In the genomic region with DNA sequence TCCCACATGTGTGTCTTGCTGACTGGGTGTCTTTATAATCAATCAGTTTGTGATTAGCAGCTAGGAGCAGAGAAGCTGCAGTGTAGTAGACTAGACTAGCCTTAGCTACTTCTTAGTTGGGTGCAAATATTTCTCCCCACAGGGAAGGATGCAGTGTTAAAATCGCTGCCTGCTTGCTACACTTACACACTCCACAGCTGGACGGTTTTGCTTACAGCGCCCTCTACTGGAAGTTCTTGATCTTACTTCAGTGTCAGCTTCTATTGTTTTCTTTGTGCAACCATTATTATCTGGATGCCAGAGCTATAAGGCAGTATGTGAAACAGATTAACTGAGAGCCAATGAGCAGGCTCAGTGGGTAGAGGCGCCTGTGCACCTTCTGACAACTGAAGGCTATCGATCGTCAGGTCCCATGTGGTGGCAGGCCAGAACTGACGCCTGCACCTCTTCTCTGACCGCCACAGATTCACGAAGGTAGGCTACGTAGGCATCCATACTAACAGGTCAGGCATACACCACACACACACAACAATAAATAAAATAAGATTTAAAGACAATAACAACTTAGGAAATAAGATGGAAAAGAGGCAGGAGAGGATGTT, we compare ENCODE assay signal across 8 mouse cellular contexts. TPM values are rescaled to one million over a fixed set of nuclear protein-coding genes. Genes with fewer than 3 reads are reported as not detected.
DNase-seq lines count a peak whose midpoint lies in the region; ATAC-seq and TF ChIP-seq lines count a peak whose summit lies in the region.

No protein-coding gene starts in this region.

- peaks cover 4% of the 10 kb centered on the region; the same call in 1 of the 2 replicates for H3K36me3 ChIP-seq in kidney, postnatal 0 days (ENCODE audit: insufficient read depth, low read length)
- peaks cover 53% of the 10 kb centered on the region for H3K36me3 ChIP-seq in G1E (replicated peaks)
- H3K36me3 ChIP-seq in embryonic facial prominence, embryonic 10.5 days (replicated peaks), result no peaks in the 10 kb centered on the region

- no peak overlapping the region for H3K27ac ChIP-seq in kidney, postnatal 0 days
- H3K27ac ChIP-seq in embryonic facial prominence, embryonic 10.5 days (replicated peaks), result no peak overlapping the region

- no peaks in the 10 kb centered on the region for H3K9me3 ChIP-seq in kidney, postnatal 0 days (replicated peaks; ENCODE audit: low read length)
- no peaks in the 10 kb centered on the region for H3K9me3 ChIP-seq in G1E (replicated peaks)
- no peaks in the 10 kb centered on the region for H3K9me3 ChIP-seq in embryonic facial prominence, embryonic 10.5 days

- 70% methylated on average over 10 of the region's 10 CpGs for WGBS in kidney, postnatal 0 days
- WGBS in embryonic facial prominence, embryonic 10.5 days, result 66% methylated on average over 10 of the region's 10 CpGs

- H3K27me3 ChIP-seq in kidney, postnatal 0 days (ENCODE audit: insufficient read depth, low read length), result no peaks in the 10 kb centered on the region
- no peaks in the 10 kb centered on the region for H3K27me3 ChIP-seq in G1E (ENCODE audit: insufficient read depth, low read length)
- no peaks in the 10 kb centered on the region for H3K27me3 ChIP-seq in embryonic facial prominence, embryonic 10.5 days (replicated peaks; ENCODE audit: low read depth, poor library complexity, severe bottlenecking)

- no peak overlapping the region for H3K4me2 ChIP-seq in kidney, postnatal 0 days (ENCODE audit: low read length)

- peak; percentile 57 for TF ChIP-seq CTCF in kidney, postnatal 0 days (IDR thresholded peaks at IDR 0.05; ENCODE audit: low read depth)
- peak; percentile 31; the same call in 1 of the 2 replicates for TF ChIP-seq CTCF in G1E (IDR thresholded peaks at IDR 0.05; ENCODE audit: low read depth, low read length)

- no peak overlapping the region for H3K4me3 ChIP-seq in kidney, postnatal 0 days (replicated peaks; ENCODE audit: low read depth, low read length)
- no peak overlapping the region for H3K4me3 ChIP-seq in G1E (ENCODE audit: low read depth, low read length)
- no peak overlapping the region for H3K4me3 ChIP-seq in embryonic facial prominence, embryonic 10.5 days

- peak; percentile 25; the same call in 1 of the 2 replicates for ATAC-seq in kidney, postnatal 0 days (replicated peaks; ENCODE audit: low FRiP score, low read depth)
- peak; percentile 70 for ATAC-seq in G1E (ENCODE audit: extremely low read depth, insufficient number of reproducible peaks, low FRiP score, poor library complexity, severe bottlenecking)
- peak; percentile 79 for ATAC-seq in inflammation-experienced regulatory T-cells, adult 6 months
- ATAC-seq in erythroid progenitor cell, adult 5-6 weeks (replicated peaks; ENCODE audit: low FRiP score, poor library complexity, severe bottlenecking), result no peak

- H3K4me1 ChIP-seq in kidney, postnatal 0 days (replicated peaks; ENCODE audit: insufficient read depth, low read length), result no peaks in the 10 kb centered on the region
- H3K4me1 ChIP-seq in G1E (ENCODE audit: insufficient read depth, low read depth, low read length), result 0 out of 2 replicates have a peak, but pooled peaks cover 5% of the 10 kb centered on the region
- H3K4me1 ChIP-seq in embryonic facial prominence, embryonic 10.5 days, result no peaks in the 10 kb centered on the region

- peak; percentile 23 for DNase-seq in kidney, postnatal 0 days (ENCODE audit: low spot score)
- DNase-seq in kidney, postnatal 25 days, result no peak
- peak; percentile 9 for DNase-seq in G1E (ENCODE audit: low spot score)
- peak; percentile 21 for DNase-seq in embryonic facial prominence, embryonic 10.5 days (ENCODE audit: low spot score)
- peak; percentile 61 for DNase-seq in mesoderm, embryonic 11.5 days (ENCODE audit: low read depth, low spot score)
- DNase-seq in spleen, postnatal 36 days (ENCODE audit: low spot score in 2 of 2), result no peak

- H3K9ac ChIP-seq in kidney, postnatal 0 days (ENCODE audit: low read depth, low read length), result no peak overlapping the region

RNA-seq across cellular contexts. Expression of a gene that starts 6.1 kb away (rescaled TPM):
- polyA plus RNA-seq in kidney, postnatal 0 days (2015; fragmentation: Nextera tagmentation; extraction: Ambion mirVana), result 57.0 and 58.6 TPM in 2 replicates
- total RNA-seq in G1E (2014; fragmentation: Nextera tagmentation) (75.2 and 123 TPM in 2 replicates), G1E (2017) (31.1 and 36.2 TPM in 2 replicates)
- polyA plus RNA-seq in G1E (2012), result 13.7 and 15.1 TPM in 2 replicates
- 55.6 and 57.6 TPM in 2 replicates for polyA plus RNA-seq in embryonic facial prominence, embryonic 10.5 days (2016; fragmentation: Nextera tagmentation; extraction: Ambion mirVana)
- 10 to 100 TPM; 63.7 to 67.7 (median 66.1) TPM for polyA plus RNA-seq in inflammation-experienced regulatory T-cells, adult 6 months (2017; shearing (Covaris generic))
- total RNA-seq in erythroid progenitor cell, adult 5-6 weeks (2015; ENCODE audit: low replicate concordance), result 11.3 and 28.8 TPM in 2 replicates
- 8.2 and 15.1 TPM in 2 replicates for total RNA-seq in erythroid progenitor cell, adult 5-6 weeks (2017; ENCODE audit: low replicate concordance)

RNA-seq across cellular contexts. Expression of a gene that starts 6.5 kb away (rescaled TPM):
- 13.3 and 13.5 TPM in 2 replicates for polyA plus RNA-seq in kidney, postnatal 0 days (2015; fragmentation: Nextera tagmentation; extraction: Ambion mirVana)
- total RNA-seq in G1E (2014; fragmentation: Nextera tagmentation) (10.2 and 12.1 TPM in 2 replicates), G1E (2017) (17.9 and 21.7 TPM in 2 replicates)
- polyA plus RNA-seq in G1E (2012), result 3.8 and 5.0 TPM in 2 replicates
- 13.1 and 13.9 TPM in 2 replicates for polyA plus RNA-seq in embryonic facial prominence, embryonic 10.5 days (2016; fragmentation: Nextera tagmentation; extraction: Ambion mirVana)
- 1 to 10 TPM; 4.7 to 6.4 (median 4.8) TPM for polyA plus RNA-seq in inflammation-experienced regulatory T-cells, adult 6 months (2017; shearing (Covaris generic))
- total RNA-seq in erythroid progenitor cell, adult 5-6 weeks (2015; ENCODE audit: low replicate concordance), result 1.1 and 3.4 TPM in 2 replicates
- total RNA-seq in erythroid progenitor cell, adult 5-6 weeks (2017; ENCODE audit: low replicate concordance), result 0.68 and 3.2 TPM in 2 replicates

Comparison
In these comparisons a context has a peak if more than half of its experiments do, and no peak if none do; other contexts are left out.
1. DNase-seq: peak in kidney, postnatal 0 days (single experiment), G1E (single experiment), embryonic facial prominence, embryonic 10.5 days (single experiment) and mesoderm, embryonic 11.5 days (single experiment); none in kidney, postnatal 25 days (0 of 2) and spleen, postnatal 36 days (0 of 2).